10 mouse cellular contexts compared by ENCODE assay signal in genomic region chr19:23781968-23782367, GRCm38 (mm10). TPM values are rescaled to one million over a fixed set of nuclear protein-coding genes. Genes with fewer than 3 reads are reported as not detected.
DNase-seq lines count a peak whose midpoint lies in the region; ATAC-seq lines count a peak whose summit lies in the region.
"Had no signal": no experiment of that assay in that cellular context is flagged by ENCODE, and none has a peak within 500 bp of the region (broad histone marks: within the 10 kb centered on the region; RNA-seq: fewer than 3 reads in every experiment).

No protein-coding gene starts in this region.

- peaks cover 7% of the 10 kb centered on the region; the same call in 1 of the 2 replicates for H3K4me1 ChIP-seq in embryonic facial prominence, embryonic 14.5 days (ENCODE audit: control insufficient read depth, insufficient read depth, low read length)
- no peaks in the 10 kb centered on the region for H3K4me1 ChIP-seq in limb, embryonic 11.5 days (ENCODE audit: control insufficient read depth, insufficient read depth, low read length)
- H3K4me1 ChIP-seq: liver, embryonic 15.5 days had no signal

- H3K4me2 ChIP-seq in embryonic facial prominence, embryonic 14.5 days (ENCODE audit: low read depth, low read length): no peak overlapping the region
- no peak overlapping the region; the same call in 1 of the 2 replicates for H3K4me2 ChIP-seq in limb, embryonic 11.5 days (ENCODE audit: low read depth, severe bottlenecking)
- H3K4me2 ChIP-seq: liver, embryonic 15.5 days had no signal

- H3K27ac ChIP-seq in embryonic facial prominence, embryonic 14.5 days (replicated peaks; ENCODE audit: low read depth, low read length): no peak overlapping the region
- H3K27ac ChIP-seq in limb, embryonic 11.5 days (replicated peaks; ENCODE audit: low read depth, low read length): no peak overlapping the region
- H3K27ac ChIP-seq: liver, embryonic 15.5 days had no signal

- 8% methylated on average over 7 of the region's 9 CpGs for WGBS in embryonic facial prominence, embryonic 14.5 days
- 10% methylated on average over 9 of the region's 9 CpGs for WGBS in limb, embryonic 11.5 days

- no peaks in the 10 kb centered on the region for H3K9me3 ChIP-seq in embryonic facial prominence, embryonic 14.5 days (ENCODE audit: control insufficient read depth, low read length)
- no peaks in the 10 kb centered on the region for H3K9me3 ChIP-seq in limb, embryonic 11.5 days (ENCODE audit: control insufficient read depth, low read length)
- H3K9me3 ChIP-seq: liver, embryonic 15.5 days had no signal

- no peak overlapping the region for H3K9ac ChIP-seq in embryonic facial prominence, embryonic 14.5 days (ENCODE audit: low read depth, low read length)
- no peak overlapping the region for H3K9ac ChIP-seq in limb, embryonic 11.5 days (ENCODE audit: low read length)
- H3K9ac ChIP-seq: liver, embryonic 15.5 days had no signal

- no peaks in the 10 kb centered on the region for H3K27me3 ChIP-seq in embryonic facial prominence, embryonic 14.5 days (replicated peaks; ENCODE audit: control insufficient read depth, insufficient read depth, low read length)
- H3K27me3 ChIP-seq in limb, embryonic 11.5 days (ENCODE audit: control insufficient read depth, insufficient read depth, low read length): no peaks in the 10 kb centered on the region
- H3K27me3 ChIP-seq: liver, embryonic 15.5 days had no signal

- H3K36me3 ChIP-seq in embryonic facial prominence, embryonic 14.5 days (ENCODE audit: control insufficient read depth, insufficient read depth, low read length): no peaks in the 10 kb centered on the region
- H3K36me3 ChIP-seq in limb, embryonic 11.5 days (ENCODE audit: control insufficient read depth, insufficient read depth, low read length): no peaks in the 10 kb centered on the region
- H3K36me3 ChIP-seq: liver, embryonic 15.5 days had no signal

- DNase-seq in thymus, postnatal 4 days: peak; percentile 15
- DNase-seq in thymus, adult 18-20 months: no peak
- no peak for DNase-seq in embryonic facial prominence, embryonic 14.5 days (ENCODE audit: low spot score)
- peak; percentile 31 for DNase-seq in limb, embryonic 11.5 days (ENCODE audit: low spot score)
- no peak for DNase-seq in testis, postnatal 14 days (ENCODE audit: low spot score)
- no peak for DNase-seq in cerebellum, adult 11-12 months
- DNase-seq in frontal cortex, postnatal 14 days (ENCODE audit: low spot score in 2 of 2): no peak
- DNase-seq: adrenal gland, adult 8-10 months; right cerebral cortex, postnatal 14 days had no signal

- H3K4me3 ChIP-seq in embryonic facial prominence, embryonic 14.5 days (ENCODE audit: low read depth, low read length): no peak overlapping the region
- no peak overlapping the region for H3K4me3 ChIP-seq in limb, embryonic 11.5 days (ENCODE audit: low read depth, low read length)
- H3K4me3 ChIP-seq: liver, embryonic 15.5 days had no signal

- peak; percentile 55; the same call in 1 of the 2 replicates for ATAC-seq in embryonic facial prominence, embryonic 14.5 days (ENCODE audit: low read depth)
- ATAC-seq in limb, embryonic 11.5 days (ENCODE audit: insufficient number of reproducible peaks, low FRiP score, low TSS enrichment, low read depth): no peak

RNA-seq across cellular contexts. Expression of gene Apba1, which starts 23.3 kb away (rescaled TPM):
- polyA plus RNA-seq in embryonic facial prominence, embryonic 14.5 days (2014; fragmentation: Nextera tagmentation; extraction: Ambion mirVana): 1.7 and 1.9 TPM in 2 replicates
- polyA plus RNA-seq in limb, embryonic 11.5 days (2014; fragmentation: Nextera tagmentation; extraction: Ambion mirVana): 0.13 and 0.23 TPM in 2 replicates

Comparison
In these comparisons a context has a peak if more than half of its experiments do, and no peak if none do; other contexts are left out.
1. DNase-seq: peak in thymus, postnatal 4 days (single experiment) and limb, embryonic 11.5 days (single experiment); none in thymus, adult 18-20 months (0 of 2), embryonic facial prominence, embryonic 14.5 days (single experiment), testis, postnatal 14 days (single experiment), cerebellum, adult 11-12 months (single experiment) and frontal cortex, postnatal 14 days (0 of 2).